Mouse (Mus musculus): ENCODE measurements at regions not wholly inside any gene's neighbourhood (a gene's known extent, or its start where the extent isn't known, plus 50 kb on each side); places are given as distances from the start of the nearest gene placed in this dataset.

DNA sequence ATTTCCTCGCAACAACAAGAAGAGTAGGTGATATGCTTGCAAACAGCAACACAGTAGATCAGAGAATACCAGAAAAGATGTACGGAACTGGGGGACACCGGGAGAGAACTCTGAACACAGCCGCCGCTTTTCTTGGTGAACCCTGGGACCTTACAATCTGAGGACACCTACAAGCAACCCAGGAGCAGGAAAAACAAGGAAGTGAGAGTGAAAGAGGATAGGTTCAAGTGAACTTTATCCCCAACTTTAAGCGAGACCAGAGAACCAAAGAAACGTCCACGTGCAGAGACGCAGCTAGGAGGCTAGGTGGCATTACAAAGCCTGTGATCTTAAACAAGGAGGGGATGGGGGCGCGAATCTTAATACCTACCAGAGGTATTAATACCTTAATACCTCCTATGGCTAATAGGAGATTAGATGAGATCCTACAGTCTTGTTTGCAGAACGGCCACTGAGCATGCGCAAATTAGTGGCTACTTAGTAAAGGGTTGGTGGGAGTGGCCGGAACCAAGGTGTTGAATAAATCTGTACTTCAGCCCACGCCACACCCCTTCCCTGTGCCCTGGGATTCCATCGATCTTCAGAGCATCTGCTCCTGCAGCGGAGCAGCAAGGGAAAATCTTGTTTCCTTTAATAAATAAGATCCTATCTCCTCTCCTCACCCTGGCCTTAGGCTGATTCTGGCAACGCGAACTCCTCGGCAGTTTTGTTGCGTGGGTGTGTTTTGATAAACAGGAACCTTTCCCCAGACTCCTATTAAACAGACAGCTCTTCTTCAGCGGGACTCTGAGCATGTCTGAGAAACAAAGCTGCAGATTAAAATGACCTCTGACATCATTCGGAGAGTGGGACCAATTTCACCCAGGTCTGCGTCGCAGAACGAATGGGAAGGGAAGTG, 64.6 kb upstream of the Cdh5 start:
- no peak for DNase-seq (ENCODE audit: low spot score)

DNA sequence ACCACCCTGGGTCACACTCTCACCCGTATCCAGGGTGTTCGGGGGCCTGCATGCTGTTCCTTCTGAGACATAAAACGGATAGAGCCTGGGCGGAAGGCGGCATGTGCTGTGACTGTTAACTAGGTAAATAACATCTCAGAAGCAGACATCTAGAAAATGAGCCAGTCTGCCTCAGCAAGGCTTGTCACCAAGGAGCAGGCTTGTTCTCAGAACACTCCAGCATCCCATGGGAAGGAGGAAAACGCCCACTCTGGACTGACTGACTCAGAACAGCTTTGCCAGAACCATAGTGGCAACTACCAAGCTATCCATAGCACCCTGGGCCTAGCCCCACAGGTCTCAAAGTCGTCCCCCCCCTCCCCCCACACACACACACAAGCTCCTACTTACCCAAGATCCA, 63.8 kb upstream of the Cdh5 start:
- no peak for DNase-seq (ENCODE audit: low spot score)

DNA sequence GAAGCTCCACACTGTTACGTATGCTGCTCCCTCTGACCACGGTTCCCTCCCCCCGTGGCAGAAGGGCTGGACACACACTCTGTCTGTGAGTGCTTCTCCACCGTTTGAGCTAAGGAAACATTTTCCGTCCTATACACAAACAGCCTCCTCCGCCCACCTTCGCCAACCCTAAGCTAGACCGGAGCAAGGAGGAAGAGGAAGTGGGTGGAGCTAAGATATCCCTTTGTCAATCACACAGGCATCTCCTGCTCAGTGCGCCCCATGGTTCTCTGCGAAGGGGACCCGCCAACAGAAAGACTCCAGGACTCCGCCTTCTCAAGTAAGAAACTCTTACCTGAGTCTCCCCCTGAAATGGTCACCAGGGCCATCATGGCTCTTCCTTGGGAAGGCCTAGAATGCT, 61.9 kb upstream of the Cdh5 start:
- DNase-seq (ENCODE audit: low spot score): no peak

DNA sequence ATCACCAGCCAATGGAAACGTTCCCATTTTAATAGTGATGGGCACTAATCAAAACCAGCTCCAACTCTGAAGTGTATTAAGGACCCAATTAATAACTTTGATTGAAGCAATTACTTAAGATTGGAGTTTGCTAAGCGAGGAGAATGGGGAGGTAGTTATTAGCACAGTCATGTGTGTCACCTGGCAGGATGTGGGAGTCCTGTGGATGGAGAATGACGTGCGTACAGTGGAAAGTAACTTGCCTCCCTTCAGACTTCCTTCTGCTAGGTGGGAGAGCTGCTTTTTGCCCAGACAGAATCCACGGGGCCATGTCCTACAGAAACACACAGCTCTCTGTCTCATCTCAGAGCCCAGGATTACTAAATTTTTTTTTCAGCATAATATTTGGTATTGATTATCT, 59.9 kb upstream of the Cdh5 start:
- DNase-seq (ENCODE audit: low spot score): no peak

- no peak for DNase-seq (ENCODE audit: low spot score)
Measured at GRCm38 (mm10) chr8:104042434-104042833, 59.0 kb upstream of the Cdh5 start.

GRCm38 (mm10) chr8:104048037-104048436, 53.4 kb upstream of the Cdh5 start:
- DNase-seq (ENCODE audit: low spot score): no peak

DNA sequence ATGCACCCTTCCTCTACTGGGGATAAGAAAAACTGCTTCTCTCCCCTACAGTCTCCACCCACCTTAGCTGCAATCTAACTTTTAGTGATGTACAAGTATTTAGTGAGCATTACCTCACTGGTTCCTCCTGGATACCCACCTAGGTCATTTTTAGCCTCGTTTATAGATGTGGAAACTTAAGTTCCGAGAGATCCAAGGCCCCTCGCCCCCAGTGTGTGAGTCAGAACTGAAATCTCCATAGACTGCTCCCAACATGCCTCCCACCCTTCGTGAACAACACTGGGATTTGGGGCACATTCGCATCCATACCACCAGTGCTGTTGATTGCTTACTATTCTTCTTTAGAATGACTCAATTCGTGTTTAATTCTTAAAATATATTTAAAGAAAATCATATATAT, 52.2 kb upstream of the Cdh5 start:
- DNase-seq (ENCODE audit: low spot score): no peak

GRCm38 (mm10) chr8:104050694-104051539, 50.5 kb upstream of the Cdh5 start:
- no peak for DNase-seq (ENCODE audit: low spot score)

DNA sequence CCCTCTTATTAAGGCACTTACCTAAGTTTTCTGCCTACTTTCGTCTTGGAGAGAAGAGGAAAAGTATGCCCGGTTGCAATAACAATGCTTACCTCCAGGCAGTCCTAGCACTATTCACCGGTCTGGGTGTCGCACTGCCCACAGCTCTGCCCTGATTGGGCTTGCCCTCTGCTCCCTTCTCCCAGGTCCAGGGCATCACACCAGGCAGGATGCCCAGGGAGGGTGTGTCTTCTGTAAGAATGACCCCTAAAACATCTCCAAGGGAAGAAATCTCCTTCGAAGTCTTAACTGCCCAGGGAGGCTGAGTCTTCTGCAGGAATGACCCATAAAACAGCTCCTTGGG, 49.9 kb upstream of the Cdh5 start:
- no peak for DNase-seq (ENCODE audit: low spot score)
